In genomic region chr5:15498774-15499400, GRCm38 (mm10) we compare ENCODE assay signal across 9 mouse cellular contexts. TPM values are rescaled to one million over a fixed set of nuclear protein-coding genes. Genes with fewer than 3 reads are reported as not detected.
DNase-seq lines count a peak whose midpoint lies in the region; ATAC-seq and TF ChIP-seq lines count a peak whose summit lies in the region.
"Not testable (repeated sequence)": the region's sequence is repeated elsewhere in the genome, so short reads cannot be mapped to it uniquely, and the experiment has no call there.
"Had no signal": no experiment of that assay in that cellular context is flagged by ENCODE, and none has a peak within 500 bp of the region (broad histone marks: within the 10 kb centered on the region; RNA-seq: fewer than 3 reads in every experiment).

No protein-coding gene starts in this region.

- TF ChIP-seq CTCF in bone marrow, adult 2 months (IDR thresholded peaks at IDR 0.05; ENCODE audit: control insufficient read depth, insufficient read depth, low read length) = 0 out of 2 replicates have a peak, but pooled peaks have one; percentile 20
- 0 out of 2 replicates have a peak, but pooled peaks have one; percentile 18 for TF ChIP-seq CTCF in forebrain, postnatal 0 days (IDR thresholded peaks at IDR 0.05; ENCODE audit: low read depth)

- H3K36me3 ChIP-seq in forebrain, postnatal 0 days (ENCODE audit: insufficient read depth); kidney, embryonic 15.5 days; lung, embryonic 15.5 days: not testable (repeated sequence)

- not testable (repeated sequence) for DNase-seq in forebrain, postnatal 0 days
- DNase-seq in heart, postnatal 36 days = peak; percentile 21 to 37
- DNase-seq in left cerebral cortex, adult 8-10 months (ENCODE audit: low spot score in 2 of 2) = peak; percentile 8 to 20
- DNase-seq in ovary, postnatal 36 days (ENCODE audit: low spot score) = peak; percentile 23

- H3K27me3 ChIP-seq in forebrain, postnatal 0 days (ENCODE audit: insufficient read depth, low read length); kidney, embryonic 15.5 days; lung, embryonic 15.5 days: not testable (repeated sequence)

- peak; percentile 58; the same call in 1 of the 2 replicates for ATAC-seq in forebrain, postnatal 0 days
- ATAC-seq in kidney, embryonic 15.5 days (replicated peaks; ENCODE audit: low FRiP score) = peak; percentile 82
- ATAC-seq in lung, embryonic 15.5 days (ENCODE audit: borderline replicate concordance, extremely low read depth, low FRiP score, low TSS enrichment) = peak; percentile 76

- H3K9me3 ChIP-seq in forebrain, postnatal 0 days (ENCODE audit: low read length) = peaks cover 14% of the 10 kb centered on the region; the same call in 1 of the 2 replicates
- H3K9me3 ChIP-seq in kidney, embryonic 15.5 days (replicated peaks) = peaks cover 13% of the 10 kb centered on the region
- H3K9me3 ChIP-seq in lung, embryonic 15.5 days = not testable (repeated sequence)

- H3K4me3 ChIP-seq in bone marrow, adult 2 months (replicated peaks; ENCODE audit: control insufficient read depth, low read depth, low read length); forebrain, postnatal 0 days (ENCODE audit: low read depth, low read length); kidney, embryonic 15.5 days (replicated peaks); lung, embryonic 15.5 days: not testable (repeated sequence)

- not testable (repeated sequence) for H3K4me1 ChIP-seq in bone marrow, adult 2 months (ENCODE audit: control insufficient read depth, insufficient read depth, low read length); forebrain, postnatal 0 days (ENCODE audit: insufficient read depth); kidney, embryonic 15.5 days; lung, embryonic 15.5 days

- not testable (repeated sequence) for H3K9ac ChIP-seq in forebrain, postnatal 0 days; kidney, embryonic 15.5 days; lung, embryonic 15.5 days

- H3K4me2 ChIP-seq in forebrain, postnatal 0 days (ENCODE audit: low read depth); kidney, embryonic 15.5 days; lung, embryonic 15.5 days: not testable (repeated sequence)

- not testable (repeated sequence) for TF ChIP-seq POLR2A in bone marrow, adult 2 months (IDR thresholded peaks at IDR 0.05; ENCODE audit: borderline replicate concordance, control insufficient read depth, low read depth, low read length)

- H3K27ac ChIP-seq in bone marrow, adult 2 months (ENCODE audit: control insufficient read depth, insufficient read depth, low read depth, low read length, poor library complexity); forebrain, postnatal 0 days (ENCODE audit: low read depth, low read length); kidney, embryonic 15.5 days; lung, embryonic 15.5 days: not testable (repeated sequence)

- intact Hi-C loops in heart, postnatal 36 days (cut with DNase I) = not testable (repeated sequence)

- WGBS in bone marrow, adult 2 months = 25% methylated on average over 5 of the region's 5 CpGs
- 32% methylated on average over 5 of the region's 5 CpGs for WGBS in forebrain, postnatal 0 days
- 39% methylated on average over 5 of the region's 5 CpGs for WGBS in kidney, embryonic 15.5 days
- 34% methylated on average over 5 of the region's 5 CpGs for WGBS in lung, embryonic 15.5 days

RNA-seq across cellular contexts. Expression of gene Gm21149, which starts 22.6 kb away (rescaled TPM):
- polyA plus RNA-seq in bone marrow, adult 2 months (2011; ENCODE audit: insufficient read depth, insufficient read length, low replicate concordance, missing spikeins) = not detected in 2 replicates
- not detected in 2 replicates for total RNA-seq in forebrain, postnatal 0 days (2014; rRNA removed)
- 0.15 TPM in 1 of 2 replicates, not detected in the other for polyA plus RNA-seq in forebrain, postnatal 0 days (2015; fragmentation: Nextera tagmentation; extraction: Ambion mirVana)
- not detected for total RNA-seq in heart, postnatal 36 days (2021)
- polyA plus RNA-seq in kidney, embryonic 15.5 days (2015; fragmentation: Nextera tagmentation; extraction: Ambion mirVana) = not detected in 2 replicates
- total RNA-seq in left cerebral cortex, adult 8-10 months (2022) = not detected
- 0.32 TPM in 1 of 2 replicates, not detected in the other for polyA plus RNA-seq in lung, embryonic 15.5 days (2015; fragmentation: Nextera tagmentation; extraction: Ambion mirVana)
- total RNA-seq: gastrocnemius, postnatal 25 days had no signal
- polyA plus RNA-seq: midbrain, embryonic 10.5 days had no signal

RNA-seq across cellular contexts. Expression of gene Gm21190, which starts 30.1 kb away (rescaled TPM):
- not detected in 2 replicates for polyA plus RNA-seq in bone marrow, adult 2 months (2011; ENCODE audit: insufficient read depth, insufficient read length, low replicate concordance, missing spikeins)
- total RNA-seq in forebrain, postnatal 0 days (2014; rRNA removed) = not detected in 2 replicates
- not detected in 2 replicates for polyA plus RNA-seq in forebrain, postnatal 0 days (2015; fragmentation: Nextera tagmentation; extraction: Ambion mirVana)
- not detected for total RNA-seq in heart, postnatal 36 days (2021)
- not detected in 2 replicates for polyA plus RNA-seq in kidney, embryonic 15.5 days (2015; fragmentation: Nextera tagmentation; extraction: Ambion mirVana)
- total RNA-seq in left cerebral cortex, adult 8-10 months (2022) = not detected
- not detected in 2 replicates for polyA plus RNA-seq in lung, embryonic 15.5 days (2015; fragmentation: Nextera tagmentation; extraction: Ambion mirVana)
- total RNA-seq: gastrocnemius, postnatal 25 days had no signal
- polyA plus RNA-seq: midbrain, embryonic 10.5 days had no signal
